Mouse (Mus musculus) C2C12 (cell line): ENCODE results near the gene Matn1.

Experiments used
- CTCF ChIP-seq: IDR thresholded peaks from one replicate; pipeline ENCODE4 v1.5.1; 2011; ENCODE audit not compliant: control insufficient read depth, insufficient read depth, insufficient read length
- FOSL1 ChIP-seq: IDR thresholded peaks from one replicate; pipeline ENCODE4 v1.8.0; 2011; ENCODE audit warnings: mild to moderate bottlenecking, low read length; ENCODE audit not compliant: poor library complexity, insufficient read depth, severe bottlenecking
- MAX ChIP-seq: IDR thresholded peaks from one replicate; pipeline ENCODE4 v1.6.1; 2011; ENCODE audit warnings: mild to moderate bottlenecking, control low read depth
- MYOD1 ChIP-seq: IDR thresholded peaks from one replicate; pipeline ENCODE4 v1.6.1; 2011; ENCODE audit warnings: low read depth; ENCODE audit not compliant: control insufficient read depth, insufficient read length
- USF1 ChIP-seq: IDR thresholded peaks from one replicate; pipeline ENCODE4 v1.6.1; 2011; ENCODE audit warnings: low read depth, mild to moderate bottlenecking, control low read depth, moderate library complexity

DNA sequence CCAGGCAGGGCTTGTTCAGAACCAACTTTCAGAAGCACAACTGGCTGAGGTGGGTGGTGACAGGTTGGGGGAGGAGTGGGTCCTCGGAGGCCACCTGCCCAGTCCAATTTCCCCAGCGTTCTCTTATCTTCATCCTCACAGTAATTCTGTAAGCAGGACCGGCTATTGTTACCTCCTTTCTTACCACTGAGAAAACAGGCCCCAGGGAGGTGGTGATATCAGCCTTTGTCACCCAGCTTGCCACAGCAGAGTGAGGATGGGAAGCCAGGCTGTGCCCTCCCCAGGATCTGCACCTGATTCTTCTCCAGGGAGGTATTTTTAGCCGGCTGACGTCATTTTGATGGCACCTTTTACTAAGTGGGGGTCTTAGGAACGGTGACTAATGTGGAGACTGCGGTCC is 39.2 kb upstream of the Matn1 start:
- no peak for TF ChIP-seq MAX
- no peak for TF ChIP-seq MYOD1
- TF ChIP-seq CTCF, result no peak
- no peak for TF ChIP-seq FOSL1
- no peak for TF ChIP-seq USF1
